Mouse (Mus musculus) brain, adult 2 months (tissue): ENCODE data around the gene Fgl2.

Experiments used
- DNase-seq: peaks from one replicate; pipeline ENCODE4 v3.0.0; 2011; ENCODE audit warnings: low read depth, low spot score

The Fgl2 gene

GRCm38 (mm10) chr5:21384252-21384960 lies 12.0 kb downstream of the Fgl2 start:
- DNase-seq = no peak

GRCm38 (mm10) chr5:21384976-21385375 lies 12.5 kb downstream of the Fgl2 start:
- DNase-seq = no peak

GRCm38 (mm10) chr5:21386432-21386831 lies 14.0 kb downstream of the Fgl2 start:
- no peak for DNase-seq

GRCm38 (mm10) chr5:21387340-21387739 lies 14.9 kb downstream of the Fgl2 start:
- no peak for DNase-seq

- DNase-seq = no peak
Measured at GRCm38 (mm10) chr5:21388855-21389254, 16.4 kb downstream of the Fgl2 start.

- DNase-seq = no peak
Measured at GRCm38 (mm10) chr5:21391616-21392384, 19.4 kb downstream of the Fgl2 start.

GRCm38 (mm10) chr5:21394562-21394961 lies 22.1 kb downstream of the Fgl2 start:
- DNase-seq = no peak

- DNase-seq = no peak
Measured at GRCm38 (mm10) chr5:21395205-21395840, 22.9 kb downstream of the Fgl2 start.

GRCm38 (mm10) chr5:21411261-21411666 lies 38.8 kb downstream of the Fgl2 start:
- DNase-seq = no peak

GRCm38 (mm10) chr5:21412056-21412455 lies 39.6 kb downstream of the Fgl2 start:
- DNase-seq = no peak

- DNase-seq = no peak
Measured at GRCm38 (mm10) chr5:21413322-21413721, 40.9 kb downstream of the Fgl2 start.

GRCm38 (mm10) chr5:21414116-21414820 lies 41.8 kb downstream of the Fgl2 start:
- no peak for DNase-seq

GRCm38 (mm10) chr5:21418613-21419012 lies 46.2 kb downstream of the Fgl2 start:
- DNase-seq = no peak

GRCm38 (mm10) chr5:21420609-21421008 lies 48.2 kb downstream of the Fgl2 start:
- peak; percentile 41 for DNase-seq

GRCm38 (mm10) chr5:21424614-21425602 lies 52.5 kb downstream of the Fgl2 start, which contains the start of the genes Ccdc146 and Fam185a:
Ccdc146 (minus strand) TSS chr5:21424677.
Fam185a (plus strand) TSS chr5:21424958.
- DNase-seq = peak; percentile 99

GRCm38 (mm10) chr5:21426666-21427065 lies 54.2 kb downstream of the Fgl2 start:
- no peak for DNase-seq
